Mouse (Mus musculus): ENCODE data around the gene Efna3. TPM values are rescaled to one million over a fixed set of nuclear protein-coding genes. Genes with fewer than 3 reads are reported as not detected.

The Efna3 gene
- total and polyA plus RNA-seq, 2 experiments, result not detected

DNA sequence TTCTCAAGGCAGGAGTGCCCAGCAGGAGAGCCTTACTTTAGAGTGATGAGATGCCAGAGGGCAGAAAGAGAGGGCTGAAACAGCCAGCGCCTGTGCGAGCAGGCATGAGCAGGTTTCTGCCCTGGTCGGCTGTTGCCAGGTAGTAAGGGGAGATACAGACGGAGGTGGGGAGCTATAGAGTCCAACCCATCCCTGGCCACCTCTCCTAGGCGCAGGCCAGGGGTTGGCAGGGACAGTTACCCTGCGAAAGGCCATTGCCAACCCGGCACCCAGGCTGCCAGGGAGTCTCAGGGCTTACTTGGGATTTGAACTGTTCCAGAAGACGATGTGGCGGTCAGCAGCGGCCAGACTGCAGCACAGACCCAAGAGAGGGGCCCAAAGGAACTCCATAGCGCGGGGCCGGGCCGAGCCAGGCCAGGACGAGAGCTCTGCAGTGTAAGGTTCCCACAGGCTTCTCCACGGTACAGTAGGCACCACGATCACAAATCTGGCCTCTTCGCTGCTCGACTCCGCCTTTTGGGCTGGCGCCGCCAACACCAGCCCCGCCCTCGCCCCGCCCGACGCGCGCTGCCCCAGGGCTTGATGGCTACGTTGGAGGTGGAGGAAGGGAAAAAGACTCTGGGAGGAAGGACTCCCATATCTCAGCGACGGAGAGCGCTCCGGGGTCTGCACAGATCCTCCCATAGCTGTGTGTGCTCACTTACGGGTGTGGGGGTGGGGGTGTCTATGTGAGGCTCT is 43.4 kb downstream of the Efna3 start:
- H3K4me1 ChIP-seq (ENCODE audit: control insufficient read depth, insufficient read depth, low read length), result peaks cover 25% of the 10 kb centered on the region
- DNase-seq (ENCODE audit: extremely low read depth, low read depth, low spot score), result peak; percentile 87
- H3K4me3 ChIP-seq (ENCODE audit: insufficient read depth, low read depth, low read length), result peak overlapping the region; percentile 86
- H3K9ac ChIP-seq (ENCODE audit: low read depth, low read length), result peak overlapping the region; percentile 84
- TF ChIP-seq CTCF (IDR thresholded peaks at IDR 0.05; ENCODE audit: low read depth, low read length), result no peak
- peak; percentile 98 for TF ChIP-seq POLR2A (IDR thresholded peaks at IDR 0.05; ENCODE audit: extremely low read depth, insufficient read depth, low read length)
- 3% methylated on average over 35 of the region's 35 CpGs for WGBS
- peaks cover 33% of the 10 kb centered on the region; the same call in 1 of the 2 replicates for H3K79me2 ChIP-seq (ENCODE audit: control insufficient read depth, insufficient read depth, low read length)
- peak overlapping the region; percentile 94 for H3K27ac ChIP-seq (replicated peaks; ENCODE audit: insufficient read depth, low read depth, low read length)
- H3K27me3 ChIP-seq (ENCODE audit: control insufficient read depth, insufficient read depth, low read length), result no peaks in the 10 kb centered on the region
- H3K36me3 ChIP-seq (ENCODE audit: control insufficient read depth, insufficient read depth, low read length), result peaks cover 15% of the 10 kb centered on the region

DNA sequence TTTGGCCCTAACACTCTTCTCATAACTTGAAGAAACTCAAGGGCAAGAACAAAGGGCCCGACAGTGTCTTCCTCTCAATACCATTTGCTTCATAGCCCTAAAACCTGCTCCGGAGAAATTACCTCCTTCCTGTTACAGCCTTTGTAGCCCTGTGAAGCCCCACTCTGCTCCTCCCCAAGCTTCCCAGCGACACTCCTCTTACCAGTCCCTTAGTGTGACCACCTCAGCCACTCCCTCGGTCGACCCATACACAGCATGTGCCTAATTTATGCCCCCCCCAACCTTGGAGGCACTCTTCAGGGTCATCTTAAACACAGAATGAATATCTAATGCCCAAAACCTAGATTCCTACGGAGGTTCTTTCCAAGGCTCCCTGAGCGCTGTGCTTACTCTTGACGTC is 44.1 kb downstream of the Efna3 start:
- Histone ChIP-seq H3K27ac (replicated peaks; ENCODE audit: insufficient read depth, low read depth, low read length) (peak overlapping the region; percentile 92), H3K27me3 (ENCODE audit: control insufficient read depth, insufficient read depth, low read length) (no peaks in the 10 kb centered on the region), H3K36me3 (ENCODE audit: control insufficient read depth, insufficient read depth, low read length) (peaks cover 15% of the 10 kb centered on the region), H3K9ac (ENCODE audit: low read depth, low read length) (peak overlapping the region; percentile 84), H3K4me3 (ENCODE audit: insufficient read depth, low read depth, low read length) (peak overlapping the region; percentile 86), H3K79me2 (ENCODE audit: control insufficient read depth, insufficient read depth, low read length) (peaks cover 33% of the 10 kb centered on the region; the same call in 1 of the 2 replicates), H3K4me1 (ENCODE audit: control insufficient read depth, insufficient read depth, low read length) (peaks cover 22% of the 10 kb centered on the region)
- TF ChIP-seq POLR2A (IDR thresholded peaks at IDR 0.05; ENCODE audit: extremely low read depth, insufficient read depth, low read length) (no peak), CTCF (IDR thresholded peaks at IDR 0.05; ENCODE audit: low read depth, low read length) (no peak)
- no peak for DNase-seq (ENCODE audit: extremely low read depth, low read depth, low spot score)
- WGBS, result 17% methylated on average over 8 of the region's 8 CpGs

DNA sequence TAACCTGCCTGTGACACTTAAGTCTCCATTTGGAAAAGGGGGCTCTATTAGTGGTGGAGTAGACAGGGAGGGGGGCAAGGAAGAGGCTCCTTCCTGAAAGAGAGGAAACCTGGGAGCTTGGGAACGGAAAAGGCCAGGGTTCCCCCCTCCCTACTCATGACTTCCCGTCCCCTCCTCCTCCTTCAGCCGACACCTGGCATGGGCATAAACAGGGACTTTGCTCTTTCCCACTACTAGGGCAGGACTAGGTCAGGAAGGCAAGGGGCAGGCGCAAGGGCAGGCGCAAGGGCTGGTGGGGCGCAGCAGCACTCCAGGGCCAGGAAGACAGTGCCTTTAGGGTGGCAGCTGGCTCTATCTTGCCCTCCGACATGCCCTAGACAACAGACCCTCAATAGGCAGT is 44.7 kb downstream of the Efna3 start:
- H3K27me3 ChIP-seq (ENCODE audit: control insufficient read depth, insufficient read depth, low read length), result no peaks in the 10 kb centered on the region
- peak overlapping the region; percentile 92 for H3K27ac ChIP-seq (replicated peaks; ENCODE audit: insufficient read depth, low read depth, low read length)

DNA sequence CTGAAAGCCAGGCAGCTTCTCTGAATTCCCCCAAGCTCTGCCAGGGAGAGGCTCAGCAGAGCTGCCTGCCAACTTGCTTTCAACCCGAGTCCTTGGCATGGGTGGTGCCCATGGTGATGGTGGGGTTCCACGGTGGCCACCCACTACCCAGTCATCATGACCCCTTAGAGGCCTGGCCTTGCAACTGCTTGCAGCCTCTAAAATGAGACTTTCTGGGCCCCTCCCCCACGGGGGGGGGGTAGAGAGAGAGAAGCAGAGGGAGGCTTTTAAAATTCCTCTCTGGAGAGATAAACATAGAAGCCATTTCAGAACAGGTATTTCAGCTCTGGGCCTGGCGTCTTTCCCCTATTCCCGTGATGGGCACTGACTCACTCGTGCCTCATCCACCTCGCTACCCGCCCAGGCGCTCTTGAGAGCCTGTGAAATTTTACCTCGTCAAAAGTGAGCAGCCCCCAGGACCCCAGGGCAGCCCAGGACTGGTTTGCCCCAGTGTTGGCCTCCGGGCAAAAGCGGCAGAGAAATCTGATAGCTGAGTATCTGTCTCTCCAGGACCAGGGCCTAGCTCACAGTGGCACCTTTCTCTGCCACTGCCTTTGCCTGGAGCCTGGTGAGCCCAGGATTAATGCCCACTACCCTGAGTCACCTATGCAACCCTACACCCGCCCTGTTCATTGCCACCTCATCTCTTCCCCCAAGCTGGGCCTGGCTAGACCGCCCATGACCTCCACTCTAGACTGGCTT is 45.3 kb downstream of the Efna3 start:
- Histone ChIP-seq H3K27ac (replicated peaks; ENCODE audit: insufficient read depth, low read depth, low read length) (peak overlapping the region; percentile 92), H3K4me1 (ENCODE audit: control insufficient read depth, insufficient read depth, low read length) (peaks cover 28% of the 10 kb centered on the region), H3K36me3 (ENCODE audit: control insufficient read depth, insufficient read depth, low read length) (peaks cover 25% of the 10 kb centered on the region), H3K27me3 (ENCODE audit: control insufficient read depth, insufficient read depth, low read length) (no peaks in the 10 kb centered on the region), H3K79me2 (ENCODE audit: control insufficient read depth, insufficient read depth, low read length) (peaks cover 33% of the 10 kb centered on the region; the same call in 1 of the 2 replicates), H3K9ac (ENCODE audit: low read depth, low read length) (peak overlapping the region; percentile 84), H3K4me3 (ENCODE audit: insufficient read depth, low read depth, low read length) (peak overlapping the region; percentile 86)
- WGBS, result 10% methylated on average over 14 of the region's 14 CpGs
- no peak for DNase-seq (ENCODE audit: extremely low read depth, low read depth, low spot score)
- TF ChIP-seq CTCF (IDR thresholded peaks at IDR 0.05; ENCODE audit: low read depth, low read length), result no peak
- no peak for TF ChIP-seq POLR2A (IDR thresholded peaks at IDR 0.05; ENCODE audit: extremely low read depth, insufficient read depth, low read length)

More for the DNA sequence above, 44.7 kb downstream of the Efna3 start:
- H3K9ac ChIP-seq (ENCODE audit: low read depth, low read length), result peak overlapping the region; percentile 84
- peaks cover 20% of the 10 kb centered on the region for H3K36me3 ChIP-seq (ENCODE audit: control insufficient read depth, insufficient read depth, low read length)
- peaks cover 24% of the 10 kb centered on the region for H3K4me1 ChIP-seq (ENCODE audit: control insufficient read depth, insufficient read depth, low read length)
- H3K4me3 ChIP-seq (ENCODE audit: insufficient read depth, low read depth, low read length), result peak overlapping the region; percentile 86
- H3K79me2 ChIP-seq (ENCODE audit: control insufficient read depth, insufficient read depth, low read length), result peaks cover 33% of the 10 kb centered on the region; the same call in 1 of the 2 replicates
- WGBS, result 7% methylated on average over 7 of the region's 7 CpGs
- TF ChIP-seq POLR2A (IDR thresholded peaks at IDR 0.05; ENCODE audit: extremely low read depth, insufficient read depth, low read length) (peak; percentile 83), CTCF (IDR thresholded peaks at IDR 0.05; ENCODE audit: low read depth, low read length) (no peak)
- DNase-seq (ENCODE audit: extremely low read depth, low read depth, low spot score), result peak; percentile 89

DNA sequence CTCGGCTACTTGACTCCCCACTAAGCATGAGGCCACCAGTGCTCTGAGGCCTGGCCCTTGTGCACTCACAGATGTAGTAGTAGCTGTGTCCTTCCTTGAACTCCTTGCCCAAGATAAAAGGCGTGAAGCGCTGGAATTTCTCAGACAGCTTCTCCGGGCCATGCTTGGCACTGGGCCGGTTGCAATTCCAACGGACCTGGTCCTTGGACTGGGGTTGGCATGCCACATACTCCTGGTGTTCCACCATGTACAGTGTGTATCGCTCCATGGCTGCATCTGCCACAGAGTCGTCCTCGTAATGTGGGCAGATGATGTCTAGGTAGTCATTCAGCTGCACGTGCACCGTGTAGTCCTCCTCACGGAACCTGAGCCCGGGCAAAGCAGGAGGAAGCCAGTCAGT is 46.7 kb downstream of the Efna3 start:
- TF ChIP-seq POLR2A (IDR thresholded peaks at IDR 0.05; ENCODE audit: extremely low read depth, insufficient read depth, low read length), result no peak
- TF ChIP-seq CTCF (IDR thresholded peaks at IDR 0.05; ENCODE audit: low read depth, low read length), result no peak
- Histone ChIP-seq H3K27ac (replicated peaks; ENCODE audit: insufficient read depth, low read depth, low read length) (peak overlapping the region; percentile 66), H3K36me3 (ENCODE audit: control insufficient read depth, insufficient read depth, low read length) (peaks cover 33% of the 10 kb centered on the region), H3K79me2 (ENCODE audit: control insufficient read depth, insufficient read depth, low read length) (peaks cover 33% of the 10 kb centered on the region; the same call in 1 of the 2 replicates), H3K27me3 (ENCODE audit: control insufficient read depth, insufficient read depth, low read length) (no peaks in the 10 kb centered on the region), H3K4me1 (ENCODE audit: control insufficient read depth, insufficient read depth, low read length) (peaks cover 24% of the 10 kb centered on the region), H3K9ac (ENCODE audit: low read depth, low read length) (peak overlapping the region; percentile 36), H3K4me3 (ENCODE audit: insufficient read depth, low read depth, low read length) (no peak overlapping the region)
- peak; percentile 58 for DNase-seq (ENCODE audit: extremely low read depth, low read depth, low spot score)
- WGBS, result 43% methylated on average over 13 of the region's 13 CpGs

Data from liver, adult 2 months (tissue).